Mouse (Mus musculus): ENCODE data around the gene Kif1a.

Kif1a gene

DNA sequence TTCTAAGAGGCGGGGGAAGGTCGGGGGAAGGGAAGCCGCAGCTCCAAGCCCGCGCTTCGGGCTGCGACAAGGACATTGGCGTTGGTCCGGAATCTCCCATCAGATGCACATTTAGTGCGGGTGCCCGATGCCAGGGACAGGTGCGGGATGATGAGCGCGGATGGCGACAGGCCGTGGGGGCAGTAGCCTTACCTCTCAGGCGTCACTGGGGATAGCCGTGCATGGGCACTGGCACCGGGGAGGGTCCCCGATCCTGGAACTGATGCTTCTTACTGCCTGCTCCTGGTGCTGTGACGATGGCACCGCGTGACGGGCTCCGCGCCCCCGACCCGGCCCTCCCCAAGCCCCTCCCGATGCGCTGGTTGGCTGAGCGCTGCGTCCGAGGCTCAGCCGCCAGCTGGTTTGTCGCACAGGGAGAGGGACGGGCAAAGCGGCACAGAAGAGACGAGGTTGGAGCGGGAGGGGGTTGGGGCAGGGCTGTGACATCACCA lies at the start of gene Kif1a:
Kif1a (minus strand) TSS at position 381 of the 491 bp plus-strand sequence.
- in situ Hi-C loops (cut with MboI, MseI), result no loop called here

GRCm38 (mm10) chr1:93150907-93151661 lies 49.3 kb upstream of the Kif1a start:
- in situ Hi-C loops (cut with MboI, MseI), result no loop called here

DNA sequence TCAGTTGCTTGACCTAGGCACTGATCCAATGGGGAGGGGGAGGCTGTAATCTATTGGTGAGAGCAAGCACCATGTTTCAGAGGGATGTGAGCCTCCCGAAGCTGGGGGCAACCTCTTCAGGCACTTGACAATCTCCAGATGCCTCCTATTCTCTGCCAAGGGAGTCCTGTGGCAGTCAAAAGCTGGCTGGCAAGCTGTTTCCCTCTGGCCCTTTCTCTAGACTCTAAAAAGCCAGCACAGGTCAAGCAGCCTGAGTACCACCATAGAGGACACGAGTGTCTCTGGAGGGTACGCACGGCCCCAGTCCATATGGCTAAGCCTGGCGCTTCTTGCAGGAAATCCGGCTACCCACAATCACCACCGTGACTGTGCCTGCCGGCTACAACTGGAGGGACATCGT lies 42.4 kb upstream of the Kif1a start:
- in situ Hi-C loops (cut with MboI, MseI), result loop anchor here (10.0 kb wide), 1 partner anchor 1809 kb away; no protein-coding TSS in a partner anchor

GRCm38 (mm10) chr1:93142871-93143270 lies 41.1 kb upstream of the Kif1a start:
- in situ Hi-C loops (cut with MboI, MseI), result loop anchor here (10.0 kb wide), 1 partner anchor 1808 kb away; no protein-coding TSS in a partner anchor

DNA sequence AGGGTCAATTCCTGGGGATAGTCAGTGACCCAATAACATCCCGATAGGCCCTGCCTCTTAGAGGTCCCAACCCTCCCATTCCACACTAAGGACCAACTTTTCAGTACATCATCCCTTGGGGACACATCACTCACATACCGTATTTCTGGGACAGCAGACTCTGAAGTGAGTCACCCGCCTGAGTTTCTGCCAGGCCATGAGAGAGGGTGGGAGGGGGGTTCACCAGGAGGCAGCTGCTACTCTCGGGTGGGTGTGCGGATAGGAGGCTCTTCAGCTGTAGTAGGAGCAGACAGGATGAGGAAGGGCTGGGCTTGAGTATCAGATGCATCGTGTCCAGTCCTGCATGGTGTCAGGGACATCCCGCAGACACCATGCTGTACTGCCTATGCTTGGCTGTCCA lies 38.0 kb upstream of the Kif1a start:
- in situ Hi-C loops (cut with MboI, MseI), result loop anchor here (10.0 kb wide), 1 partner anchor 1805 kb away; no protein-coding TSS in a partner anchor

GRCm38 (mm10) chr1:93138534-93138933 lies 36.8 kb upstream of the Kif1a start:
- in situ Hi-C loops (cut with MboI, MseI), result no loop called here

DNA sequence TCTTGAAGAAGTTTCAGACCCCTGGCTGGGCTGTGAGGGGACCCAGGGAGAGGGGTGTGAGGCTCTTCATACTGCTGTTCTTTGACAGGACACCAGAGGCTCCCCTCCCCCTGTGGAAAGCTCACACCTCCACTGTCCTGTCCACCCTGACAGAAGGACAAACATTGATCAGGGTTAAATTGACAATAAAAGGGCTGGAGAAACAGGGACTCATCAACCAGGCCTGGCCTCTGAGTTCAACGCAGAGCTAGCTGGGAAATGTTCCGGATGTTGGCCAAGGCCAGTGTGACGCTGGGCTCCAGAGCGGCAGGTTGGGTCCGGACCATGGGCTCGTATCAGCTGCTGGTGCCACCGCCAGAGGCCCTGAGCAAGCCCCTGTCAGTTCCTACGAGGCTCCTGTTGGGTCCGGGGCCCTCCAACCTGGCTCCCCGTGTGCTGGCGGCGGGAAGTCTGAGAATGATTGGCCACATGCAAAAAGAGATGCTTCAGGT lies 33.3 kb upstream of the Kif1a start, which contains the start of gene Agxt:
Agxt (plus strand) TSS at position 205 of the 491 bp plus-strand sequence.
- in situ Hi-C loops (cut with MboI, MseI), result no loop called here

DNA sequence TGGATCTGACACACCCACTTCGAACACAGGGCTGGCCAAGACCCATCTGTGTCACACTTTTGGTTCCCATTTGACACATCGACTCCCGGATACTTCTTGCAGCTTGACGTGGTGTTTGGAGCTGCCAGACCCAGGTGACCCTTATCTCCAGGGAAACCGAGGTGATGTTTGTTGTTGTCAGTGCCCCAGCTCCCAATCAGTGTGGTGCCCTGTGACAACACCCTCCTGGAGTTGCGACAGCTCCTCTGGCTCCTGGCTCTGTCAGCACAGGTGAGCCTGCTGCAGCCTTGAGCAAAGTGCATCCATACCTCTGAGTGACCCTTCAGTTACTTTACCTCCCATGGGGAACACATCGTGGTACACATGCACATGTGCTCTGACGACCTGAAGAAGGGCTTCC lies 30.9 kb upstream of the Kif1a start:
- in situ Hi-C loops (cut with MboI, MseI), result no loop called here

GRCm38 (mm10) chr1:93130242-93130983 lies 28.7 kb upstream of the Kif1a start:
- in situ Hi-C loops (cut with MboI, MseI), result no loop called here

- in situ Hi-C loops (cut with MboI, MseI), result no loop called here
Measured at GRCm38 (mm10) chr1:93128710-93129349, 27.1 kb upstream of the Kif1a start.

DNA sequence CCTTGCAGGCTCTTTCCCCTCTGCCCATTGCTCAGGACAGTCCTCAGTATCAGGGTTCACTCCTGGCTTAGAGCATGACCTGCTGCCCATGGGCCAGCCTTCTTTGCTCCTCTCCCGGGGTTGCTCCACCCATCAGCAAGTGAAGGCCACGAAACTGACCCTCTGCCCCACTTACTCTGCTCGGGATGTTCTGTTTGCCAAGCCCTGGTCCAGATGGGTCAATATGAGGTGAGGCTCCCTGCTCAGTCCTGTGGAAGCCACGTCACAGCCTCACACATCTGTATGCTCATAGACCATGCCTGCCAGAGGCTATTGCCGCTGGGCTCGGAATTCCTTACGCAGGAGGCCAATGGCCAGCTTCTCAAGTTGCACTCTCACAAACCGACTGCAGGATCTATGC lies 26.5 kb upstream of the Kif1a start:
- in situ Hi-C loops (cut with MboI, MseI), result no loop called here

GRCm38 (mm10) chr1:93125256-93125655 lies 23.5 kb upstream of the Kif1a start:
- in situ Hi-C loops (cut with MboI, MseI), result no loop called here

- in situ Hi-C loops (cut with MboI, MseI), result no loop called here
Measured at GRCm38 (mm10) chr1:93124066-93124465, 22.3 kb upstream of the Kif1a start.

- in situ Hi-C loops (cut with MboI, MseI), result no loop called here
Measured at GRCm38 (mm10) chr1:93123179-93123854, 21.6 kb upstream of the Kif1a start.

- in situ Hi-C loops (cut with MboI, MseI), result no loop called here
Measured at GRCm38 (mm10) chr1:93118816-93119215, 17.1 kb upstream of the Kif1a start.

DNA sequence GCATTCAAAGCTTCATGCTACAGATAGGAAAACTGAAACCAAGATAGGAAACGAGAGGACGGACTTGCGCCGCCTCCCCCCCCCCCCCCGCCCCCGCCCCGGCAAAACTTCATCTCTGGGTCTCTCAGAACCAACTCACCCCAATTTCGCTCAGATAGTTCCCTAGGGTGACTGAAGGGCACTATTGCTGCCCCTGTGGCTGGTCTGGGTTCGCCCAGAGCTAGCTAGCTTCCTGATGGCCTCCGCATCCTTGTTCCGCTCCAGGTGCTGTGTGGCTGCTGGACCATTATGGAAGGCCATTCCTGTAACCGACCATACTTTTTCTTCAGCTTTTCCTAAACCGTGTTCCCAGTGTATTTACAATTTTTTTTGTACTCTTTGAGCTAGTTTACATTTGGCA lies 13.7 kb upstream of the Kif1a start:
- in situ Hi-C loops (cut with MboI, MseI), result no loop called here

DNA sequence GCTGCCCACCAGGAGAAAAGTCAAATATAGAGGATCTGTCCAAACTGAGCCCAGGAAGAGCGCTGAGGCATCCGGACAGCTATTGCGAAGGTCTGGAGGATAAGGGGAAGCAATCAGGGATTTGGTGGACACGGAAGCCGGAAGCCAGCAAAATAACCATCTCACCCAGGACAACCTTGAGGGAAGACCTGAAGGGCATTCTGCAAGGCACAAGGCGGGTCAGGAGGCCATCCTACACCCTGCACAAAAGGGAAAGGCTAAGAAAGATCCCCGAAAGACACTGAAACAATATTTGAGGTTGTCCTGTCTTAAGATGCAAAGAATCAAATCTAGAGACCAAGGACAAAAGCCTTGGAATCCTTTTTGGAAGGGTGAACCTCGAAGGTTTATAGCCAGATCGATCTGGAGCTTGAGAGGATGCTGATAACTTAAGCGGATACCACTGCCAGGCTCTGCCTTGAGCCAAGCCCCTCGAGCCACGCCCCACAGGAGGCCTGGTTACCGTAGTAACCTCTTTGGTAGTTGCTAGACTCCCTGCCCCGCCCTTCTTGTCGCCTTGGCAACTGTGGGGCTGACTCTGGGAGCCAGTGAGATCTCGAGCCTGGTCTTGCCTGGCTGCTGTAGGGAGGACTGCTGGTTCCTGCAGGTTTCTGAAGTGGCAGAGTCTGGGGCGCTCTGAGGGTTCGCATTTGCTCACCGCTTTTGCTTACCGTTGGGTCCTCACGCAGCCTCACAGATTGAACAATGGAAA lies 13.1 kb upstream of the Kif1a start:
- in situ Hi-C loops (cut with MboI, MseI), result no loop called here

DNA sequence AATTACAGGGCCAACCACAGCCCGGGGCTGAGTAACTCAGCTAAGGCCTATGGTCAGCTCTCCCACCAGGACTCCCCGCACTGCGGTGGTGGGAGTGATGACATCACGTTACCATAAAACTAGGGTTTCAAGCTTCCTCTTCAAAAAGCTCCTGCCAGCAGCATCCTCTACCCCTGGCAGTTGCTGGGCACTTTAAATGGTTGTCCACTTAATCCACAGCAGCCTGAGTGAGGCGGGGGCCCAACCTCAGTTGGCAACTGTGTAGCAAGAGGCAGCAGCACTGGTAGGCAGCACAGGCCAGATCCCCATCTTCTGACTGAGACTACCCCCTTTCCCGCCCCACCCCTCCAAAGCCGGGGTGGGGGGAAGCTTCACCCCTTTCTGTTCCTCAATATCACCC lies 949 bp upstream of the Kif1a start:
- in situ Hi-C loops (cut with MboI, MseI), result no loop called here

DNA sequence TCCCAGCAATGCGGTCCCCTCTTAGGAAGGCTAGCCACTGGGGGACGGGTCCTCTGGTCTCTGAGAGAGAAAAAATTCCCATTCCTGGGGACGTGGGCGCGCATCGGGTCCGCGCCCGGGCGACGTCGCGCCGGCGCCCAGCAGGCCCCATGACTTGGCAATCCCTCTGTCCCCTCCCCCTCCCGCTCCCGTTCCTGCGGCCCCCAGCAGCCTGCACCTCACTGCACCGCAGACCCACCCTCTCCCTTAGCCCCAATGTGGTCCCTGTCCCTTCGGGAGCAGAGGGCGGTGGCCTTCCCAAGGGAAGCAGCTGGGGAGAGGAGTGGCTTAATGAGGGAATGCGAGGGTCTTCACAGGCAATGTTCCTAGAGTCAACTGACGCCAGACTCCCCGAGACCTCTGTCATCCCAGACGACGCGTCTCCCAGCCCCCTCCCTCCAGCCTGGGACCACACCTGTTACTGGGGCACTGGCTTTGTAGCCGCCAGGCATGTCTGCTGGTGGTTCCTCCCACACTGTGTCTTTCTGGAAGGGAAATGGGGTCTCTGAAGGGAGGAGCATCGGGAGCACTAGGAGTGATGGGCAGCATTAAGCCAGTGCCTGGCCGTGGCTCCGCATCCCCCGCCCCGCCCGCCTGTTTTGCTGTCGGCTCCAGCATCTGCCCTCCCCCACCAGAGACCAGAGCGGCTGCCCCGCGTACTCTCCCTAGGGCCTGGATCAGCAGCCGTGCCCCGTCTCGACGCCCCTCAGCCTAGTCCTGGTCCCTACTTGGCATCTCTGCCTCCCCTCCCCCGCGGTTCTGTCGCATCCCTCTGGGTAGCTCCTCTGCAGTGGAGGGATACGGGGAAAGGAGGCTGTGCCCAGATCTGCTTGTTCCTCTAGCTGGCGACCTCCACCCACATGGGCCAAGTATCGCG lies 917 bp downstream of the Kif1a start:
- in situ Hi-C loops (cut with MboI, MseI), result no loop called here

GRCm38 (mm10) chr1:93100243-93100575 lies 1.5 kb downstream of the Kif1a start:
- in situ Hi-C loops (cut with MboI, MseI), result no loop called here
